Mouse (Mus musculus): ENCODE measurements around the gene Inmt. TPM values are rescaled to one million over a fixed set of nuclear protein-coding genes. Genes with fewer than 3 reads are reported as not detected.
"Not testable (repeated sequence)": the region's sequence is repeated elsewhere in the genome, so short reads cannot be mapped to it uniquely, and the experiment has no call there.

Gene Inmt
- total and polyA plus RNA-seq, 2 experiments from 2014 or later = not detected

DNA sequence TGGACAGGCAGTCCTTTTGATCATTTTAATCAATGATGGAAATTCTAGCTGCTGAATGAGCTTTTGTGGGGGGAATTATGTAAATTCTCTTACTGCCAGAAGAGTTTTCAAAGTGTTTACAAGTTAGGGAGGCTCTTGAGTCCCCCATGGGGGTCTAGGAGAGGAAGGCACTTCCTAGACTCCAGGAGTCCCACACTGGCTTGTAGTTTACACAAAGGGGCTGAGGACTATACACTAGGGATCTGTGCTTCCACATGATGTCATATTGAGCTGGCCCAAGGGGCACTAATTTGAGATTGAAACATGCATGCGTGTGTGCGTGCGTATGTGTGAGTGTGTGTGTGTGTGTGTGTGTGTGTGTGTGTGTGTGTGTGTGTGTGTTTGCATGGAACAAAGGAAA lies 29.1 kb upstream of the Inmt start:
- H3K9me3 ChIP-seq (ENCODE audit: low read length) = no peaks in the 10 kb centered on the region
- H3K9ac ChIP-seq (replicated peaks; ENCODE audit: low read length, poor library complexity, severe bottlenecking) = peak overlapping the region; percentile 67; the same call in 1 of the 2 replicates
- peaks cover 5% of the 10 kb centered on the region; the same call in 1 of the 2 replicates for H3K4me1 ChIP-seq (ENCODE audit: insufficient read depth, low read length)
- WGBS = 40% methylated on average over 3 of the region's 3 CpGs
- ATAC-seq (ENCODE audit: low FRiP score) = peak; percentile 41; the same call in 1 of the 2 replicates
- H3K36me3 ChIP-seq (ENCODE audit: insufficient read depth, low read length) = no peaks in the 10 kb centered on the region
- peak overlapping the region; percentile 67 for H3K4me2 ChIP-seq (ENCODE audit: low read depth, low read length, poor library complexity, severe bottlenecking)
- H3K27ac ChIP-seq (ENCODE audit: low read depth, low read length) = peak overlapping the region; percentile 89
- H3K27me3 ChIP-seq (ENCODE audit: insufficient read depth, low read length) = no peaks in the 10 kb centered on the region
- TF ChIP-seq CTCF (IDR thresholded peaks at IDR 0.05) = no peak
- peak overlapping the region; percentile 51 for H3K4me3 ChIP-seq (ENCODE audit: low read depth, low read length)
- peak; percentile 33 for DNase-seq (ENCODE audit: low spot score)

DNA sequence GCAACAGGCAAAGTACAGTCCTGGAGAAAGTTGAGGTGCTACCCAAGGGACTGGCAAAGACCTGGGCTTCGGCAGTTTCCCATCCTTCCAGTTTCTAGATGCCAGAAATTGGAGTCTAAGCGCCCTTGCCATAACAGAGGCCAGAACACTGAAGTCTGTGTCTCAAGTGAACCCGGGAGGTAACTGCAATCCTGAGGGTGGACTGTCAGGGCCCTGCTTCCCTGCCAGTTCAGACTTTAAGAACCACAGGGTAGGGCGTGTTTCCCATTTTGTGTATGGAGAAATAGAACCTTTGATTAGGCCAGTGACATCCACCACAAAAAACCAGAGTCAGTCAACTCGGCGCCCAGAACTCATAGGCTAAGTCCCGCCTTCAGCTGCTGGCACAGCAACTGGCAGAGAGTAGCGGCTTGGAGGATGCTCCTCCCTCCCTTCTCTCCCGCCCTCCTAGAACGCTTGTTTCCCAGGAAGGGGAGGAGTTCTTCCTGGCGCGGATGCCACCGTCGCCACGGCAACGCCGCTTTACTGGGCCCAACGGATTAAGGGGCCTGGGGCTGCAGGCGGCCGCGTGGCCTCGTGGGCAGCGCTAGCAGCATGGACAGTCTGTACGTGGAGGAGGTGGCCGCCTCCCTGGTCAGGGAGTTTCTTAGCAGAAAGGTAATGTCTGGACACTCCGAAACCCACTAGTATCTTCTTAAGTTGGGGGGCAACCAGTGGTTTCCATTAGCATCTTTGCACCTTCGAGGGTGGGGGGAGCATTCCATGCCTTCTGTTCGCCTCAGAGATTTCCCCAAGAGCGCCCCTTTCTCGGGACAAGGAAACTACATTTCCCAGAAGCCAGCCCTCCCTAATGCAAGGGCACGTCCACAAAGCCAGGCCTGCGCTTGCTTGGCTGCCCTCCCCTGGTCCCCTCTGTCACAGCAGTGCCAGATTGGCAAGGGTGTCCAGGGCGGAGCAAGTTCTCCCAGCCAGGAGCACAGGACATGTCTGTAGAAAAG lies 28.4 kb upstream of the Inmt start, which contains the start of gene Mindy4:
TSS of gene Mindy4 (plus strand) at position 471 of the 998 bp plus-strand sequence.
- Histone ChIP-seq H3K9me3 (ENCODE audit: low read length) (no peaks in the 10 kb centered on the region), H3K27ac (ENCODE audit: low read depth, low read length) (peak within 1 kb of the TSS; percentile 89), H3K36me3 (ENCODE audit: insufficient read depth, low read length) (no peaks in the 10 kb centered on the region), H3K4me3 (ENCODE audit: low read depth, low read length) (peak within 1 kb of the TSS; percentile 51), H3K27me3 (ENCODE audit: insufficient read depth, low read length) (no peaks in the 10 kb centered on the region), H3K4me2 (ENCODE audit: low read depth, low read length, poor library complexity, severe bottlenecking) (peak within 1 kb of the TSS; percentile 67), H3K4me1 (ENCODE audit: insufficient read depth, low read length) (peaks cover 5% of the 10 kb centered on the region; the same call in 1 of the 2 replicates), H3K9ac (replicated peaks; ENCODE audit: low read length, poor library complexity, severe bottlenecking) (peak within 1 kb of the TSS; percentile 67)
- peak; percentile 95 for ATAC-seq (ENCODE audit: low FRiP score)
- WGBS = 3% methylated on average over 33 of the region's 33 CpGs
- DNase-seq (ENCODE audit: low spot score) = peak; percentile 98
- peak; percentile 67 for TF ChIP-seq CTCF (IDR thresholded peaks at IDR 0.05)

DNA sequence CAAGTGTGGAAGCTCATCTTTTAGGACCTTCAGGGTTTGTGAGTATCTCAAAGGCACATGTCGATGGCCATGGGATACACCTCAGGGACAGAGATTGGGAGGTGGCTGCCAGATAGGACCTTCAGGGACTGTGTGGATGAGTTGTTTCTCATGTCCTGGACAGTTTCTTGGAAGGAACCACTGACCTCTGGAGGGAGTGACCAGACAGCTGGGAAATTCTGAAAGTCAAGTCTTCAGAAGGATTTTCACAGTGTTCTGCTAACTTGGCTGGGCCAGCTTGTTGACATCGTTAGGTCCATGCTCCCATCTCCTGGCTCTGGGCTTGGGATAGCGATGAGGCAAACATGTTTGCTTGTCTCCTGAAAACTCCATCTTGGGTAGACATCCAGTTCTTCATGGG lies 24.2 kb upstream of the Inmt start:
- DNase-seq (ENCODE audit: low spot score) (no peak), ATAC-seq (ENCODE audit: low FRiP score) (no peak)
- Histone ChIP-seq H3K27ac (ENCODE audit: low read depth, low read length) (no peak overlapping the region), H3K36me3 (ENCODE audit: insufficient read depth, low read length) (no peaks in the 10 kb centered on the region), H3K4me3 (ENCODE audit: low read depth, low read length) (no peak overlapping the region), H3K27me3 (ENCODE audit: insufficient read depth, low read length) (no peaks in the 10 kb centered on the region), H3K4me2 (ENCODE audit: low read depth, low read length, poor library complexity, severe bottlenecking) (no peak overlapping the region), H3K9ac (replicated peaks; ENCODE audit: low read length, poor library complexity, severe bottlenecking) (no peak overlapping the region), H3K9me3 (ENCODE audit: low read length) (no peaks in the 10 kb centered on the region), H3K4me1 (ENCODE audit: insufficient read depth, low read length) (peaks cover 2% of the 10 kb centered on the region; the same call in 1 of the 2 replicates)
- 95% methylated on average over 3 of the region's 3 CpGs for WGBS
- TF ChIP-seq CTCF (IDR thresholded peaks at IDR 0.05) = no peak

DNA sequence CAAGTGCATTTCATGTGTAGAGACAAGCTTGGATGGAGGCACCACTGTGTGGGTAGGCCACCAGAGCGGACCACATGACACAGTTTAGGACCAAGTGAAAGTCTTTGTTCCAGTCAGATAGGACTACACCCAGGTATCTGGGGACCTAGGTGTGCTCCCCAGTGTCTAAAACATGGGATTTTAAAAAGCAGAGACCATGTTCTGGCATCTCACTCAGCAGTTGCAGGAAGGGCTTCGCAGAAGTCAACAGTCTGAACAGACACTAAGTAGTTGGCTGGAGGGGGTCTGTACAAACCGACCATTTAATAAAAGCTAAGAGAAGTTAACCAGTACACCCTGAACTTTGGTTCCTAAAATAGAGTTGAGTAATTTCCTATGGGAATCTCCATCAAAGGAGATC lies 18.3 kb upstream of the Inmt start:
- Histone ChIP-seq H3K4me2 (ENCODE audit: low read depth, low read length, poor library complexity, severe bottlenecking) (no peak overlapping the region), H3K27me3 (ENCODE audit: insufficient read depth, low read length) (no peaks in the 10 kb centered on the region), H3K9me3 (ENCODE audit: low read length) (no peaks in the 10 kb centered on the region), H3K27ac (ENCODE audit: low read depth, low read length) (no peak overlapping the region), H3K36me3 (ENCODE audit: insufficient read depth, low read length) (no peaks in the 10 kb centered on the region), H3K9ac (replicated peaks; ENCODE audit: low read length, poor library complexity, severe bottlenecking) (no peak overlapping the region), H3K4me3 (ENCODE audit: low read depth, low read length) (no peak overlapping the region), H3K4me1 (ENCODE audit: insufficient read depth, low read length) (no peaks in the 10 kb centered on the region)
- ATAC-seq (ENCODE audit: low FRiP score) (no peak), DNase-seq (ENCODE audit: low spot score) (no peak)
- 89% methylated on average over 3 of the region's 3 CpGs for WGBS
- TF ChIP-seq CTCF (IDR thresholded peaks at IDR 0.05) = no peak

DNA sequence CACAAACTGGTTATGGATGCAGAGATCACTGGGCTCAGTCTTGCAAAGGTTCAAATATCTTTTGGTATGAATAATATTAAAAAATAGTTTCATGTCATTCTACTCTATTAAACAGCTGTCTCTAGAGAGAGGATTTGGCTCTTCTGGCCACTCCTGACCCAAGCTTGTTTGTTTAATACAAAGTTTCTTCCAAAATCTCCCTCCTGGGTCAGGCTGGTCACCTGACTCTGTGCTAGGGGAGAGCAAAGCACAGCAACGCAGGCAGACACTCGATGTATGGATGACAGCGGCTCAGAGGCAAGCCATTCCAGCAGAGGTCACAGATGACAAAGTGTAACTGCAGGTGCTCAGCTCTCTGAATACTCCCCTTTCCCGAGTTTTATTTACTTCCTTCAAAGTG lies 16.7 kb upstream of the Inmt start:
- H3K4me3 ChIP-seq (ENCODE audit: low read depth, low read length) = no peak overlapping the region
- ATAC-seq (ENCODE audit: low FRiP score) = no peak
- no peaks in the 10 kb centered on the region for H3K27me3 ChIP-seq (ENCODE audit: insufficient read depth, low read length)

GRCm38 (mm10) chr6:55189406-55189805 lies 14.6 kb upstream of the Inmt start:
- ATAC-seq (ENCODE audit: low FRiP score) = no peak
- DNase-seq (ENCODE audit: low spot score) = no peak
- Histone ChIP-seq H3K4me2 (ENCODE audit: low read depth, low read length, poor library complexity, severe bottlenecking) (no peak overlapping the region), H3K27ac (ENCODE audit: low read depth, low read length) (no peak overlapping the region), H3K4me1 (ENCODE audit: insufficient read depth, low read length) (no peaks in the 10 kb centered on the region), H3K36me3 (ENCODE audit: insufficient read depth, low read length) (no peaks in the 10 kb centered on the region), H3K27me3 (ENCODE audit: insufficient read depth, low read length) (no peaks in the 10 kb centered on the region), H3K9me3 (ENCODE audit: low read length) (no peaks in the 10 kb centered on the region), H3K9ac (replicated peaks; ENCODE audit: low read length, poor library complexity, severe bottlenecking) (no peak overlapping the region), H3K4me3 (ENCODE audit: low read depth, low read length) (no peak overlapping the region)
- TF ChIP-seq CTCF (IDR thresholded peaks at IDR 0.05) = no peak

More for the DNA sequence above, 16.7 kb upstream of the Inmt start:
- 56% methylated on average over 4 of the region's 4 CpGs for WGBS
- Histone ChIP-seq H3K4me1 (ENCODE audit: insufficient read depth, low read length) (no peaks in the 10 kb centered on the region), H3K4me2 (ENCODE audit: low read depth, low read length, poor library complexity, severe bottlenecking) (no peak overlapping the region), H3K36me3 (ENCODE audit: insufficient read depth, low read length) (no peaks in the 10 kb centered on the region), H3K9ac (replicated peaks; ENCODE audit: low read length, poor library complexity, severe bottlenecking) (no peak overlapping the region), H3K9me3 (ENCODE audit: low read length) (no peaks in the 10 kb centered on the region), H3K27ac (ENCODE audit: low read depth, low read length) (no peak overlapping the region)
- no peak for TF ChIP-seq CTCF (IDR thresholded peaks at IDR 0.05)
- no peak for DNase-seq (ENCODE audit: low spot score)

DNA sequence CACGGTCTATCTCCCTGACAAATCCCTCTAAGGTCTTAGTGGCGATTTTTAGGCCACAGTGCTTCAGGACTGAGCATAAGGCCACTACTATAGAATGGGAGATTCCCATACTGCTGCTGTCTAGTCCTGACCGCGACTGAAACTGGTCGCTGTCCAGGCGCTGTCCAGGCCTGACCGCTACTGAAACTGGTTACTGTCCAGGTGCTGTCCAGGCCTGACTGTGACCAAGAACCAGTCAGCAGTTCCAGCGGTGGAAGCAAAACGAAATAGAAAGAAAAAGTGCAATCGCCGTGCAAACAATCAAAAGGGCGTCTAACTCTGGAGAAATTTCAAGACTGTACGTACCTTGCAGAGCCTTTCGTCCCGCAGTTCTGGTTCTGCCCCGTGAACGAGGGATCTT lies 13.0 kb upstream of the Inmt start:
- H3K9ac ChIP-seq (replicated peaks; ENCODE audit: low read length, poor library complexity, severe bottlenecking); H3K4me3 ChIP-seq (ENCODE audit: low read depth, low read length); ATAC-seq (ENCODE audit: low FRiP score); H3K9me3 ChIP-seq (ENCODE audit: low read length); H3K4me1 ChIP-seq (ENCODE audit: insufficient read depth, low read length); H3K27me3 ChIP-seq (ENCODE audit: insufficient read depth, low read length); DNase-seq (ENCODE audit: low spot score); H3K36me3 ChIP-seq (ENCODE audit: insufficient read depth, low read length); H3K27ac ChIP-seq (ENCODE audit: low read depth, low read length); H3K4me2 ChIP-seq (ENCODE audit: low read depth, low read length, poor library complexity, severe bottlenecking): not testable (repeated sequence)
- WGBS = 95% methylated on average over 17 of the region's 17 CpGs
